Mouse (Mus musculus) mesoderm, embryonic 11.5 days (tissue): ENCODE measurements around the gene Gm36028.
A peak's percentile ranks its signal among the peaks of the same experiment; 100 is the strongest.

Source experiments
- DNase-seq: peaks from one replicate; pipeline ENCODE4 v3.0.0-alpha.2; 2012; ENCODE audit warnings: low read depth, low spot score

The Gm36028 gene

DNA sequence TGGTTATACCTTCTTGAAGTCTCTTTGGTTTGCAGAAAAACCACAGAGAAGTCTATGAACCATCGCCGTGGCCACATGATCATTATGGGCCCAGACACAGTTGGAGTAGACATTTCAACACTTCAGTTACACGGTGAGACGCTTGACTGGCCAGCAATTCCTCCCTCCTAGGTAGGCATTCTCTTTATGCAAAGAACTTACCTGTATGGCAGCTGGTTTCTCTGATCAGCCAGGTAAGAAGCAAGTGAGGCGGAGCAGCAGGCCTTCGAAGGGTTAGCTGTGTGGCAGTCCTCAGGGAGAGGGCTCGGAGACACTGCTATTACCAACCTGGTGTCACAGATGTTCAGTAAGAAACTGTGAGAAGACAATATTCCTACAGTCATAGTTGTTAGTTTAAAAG, 733 bp downstream of the Gm36028 start:
- DNase-seq = no peak

DNA sequence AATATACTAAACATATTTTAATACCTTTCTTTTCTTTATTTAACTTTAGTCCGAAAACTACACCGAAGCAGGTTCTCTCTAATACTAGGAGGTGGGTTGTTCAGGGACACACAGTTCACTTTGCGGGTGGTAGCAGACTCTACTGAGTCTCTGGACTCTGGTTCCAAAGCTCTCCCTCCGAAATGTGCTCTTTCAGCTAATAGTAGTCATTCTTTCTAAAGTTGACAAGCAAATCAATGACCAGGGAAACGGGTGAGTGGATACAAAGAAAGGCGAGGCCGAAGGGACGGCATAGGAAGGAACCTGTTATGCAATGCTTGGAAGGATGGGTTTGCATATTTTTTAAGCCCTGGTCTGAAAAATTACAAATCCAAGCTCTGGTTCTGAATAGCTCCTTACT, 3.5 kb downstream of the Gm36028 start:
- DNase-seq = no peak

DNA sequence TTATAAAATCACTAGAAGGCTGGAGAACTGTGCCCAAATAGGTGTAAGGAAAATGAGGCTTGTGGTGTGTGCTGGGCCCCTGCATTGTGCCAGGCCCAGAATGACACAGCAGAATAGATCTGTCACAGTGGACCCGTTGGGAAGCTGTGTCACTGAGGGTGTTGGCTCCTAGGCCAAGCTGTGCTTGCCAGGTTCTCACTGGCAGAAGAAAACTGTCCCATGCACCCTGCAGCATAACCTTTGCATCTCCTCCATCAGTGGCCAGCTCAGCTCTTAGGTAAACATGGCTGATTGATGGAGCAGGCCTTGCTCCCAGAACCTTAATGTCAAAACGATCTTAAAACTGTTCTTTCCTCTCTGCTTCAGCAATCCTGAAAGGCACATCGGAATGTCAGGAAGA, 4.6 kb downstream of the Gm36028 start:
- no peak for DNase-seq

DNA sequence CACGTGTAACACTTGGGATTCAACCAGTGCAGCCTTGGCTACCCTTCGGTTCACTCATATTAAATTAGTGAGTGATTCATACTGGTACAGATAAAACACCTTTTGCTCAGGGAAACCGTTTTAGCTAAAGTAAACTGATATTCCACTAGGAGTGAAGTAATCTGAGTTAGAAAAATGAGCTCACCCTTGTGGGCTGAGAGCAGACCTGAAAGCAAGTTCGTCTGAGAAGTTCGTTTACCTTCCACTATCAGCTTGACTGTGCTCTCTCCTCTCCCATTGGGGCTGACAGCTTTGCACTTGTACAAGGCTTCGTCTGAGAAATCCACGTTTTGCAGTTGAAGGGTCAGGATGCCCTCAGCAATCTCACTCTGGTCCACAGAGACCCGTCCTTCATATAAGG, 5.4 kb downstream of the Gm36028 start:
- DNase-seq = no peak

DNA sequence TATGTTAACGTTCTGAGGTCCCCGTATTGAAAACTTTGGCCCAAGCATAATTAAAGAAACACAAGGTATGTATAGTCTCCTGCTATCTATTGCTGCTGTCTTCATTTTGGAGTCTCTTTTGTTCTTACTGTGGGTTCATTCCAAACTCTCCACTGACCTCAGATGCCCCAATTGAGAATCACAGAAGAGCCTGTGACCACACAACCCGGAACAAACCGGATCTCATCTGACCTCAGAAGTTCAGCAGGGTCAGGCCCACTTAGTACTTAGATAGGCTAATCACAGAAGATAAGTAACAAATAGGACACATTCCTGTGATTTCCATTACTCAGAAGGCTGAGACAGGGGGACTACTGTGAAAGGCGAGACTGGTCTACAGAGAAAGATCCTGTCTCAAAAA, 6.4 kb downstream of the Gm36028 start:
- DNase-seq = no peak

DNA sequence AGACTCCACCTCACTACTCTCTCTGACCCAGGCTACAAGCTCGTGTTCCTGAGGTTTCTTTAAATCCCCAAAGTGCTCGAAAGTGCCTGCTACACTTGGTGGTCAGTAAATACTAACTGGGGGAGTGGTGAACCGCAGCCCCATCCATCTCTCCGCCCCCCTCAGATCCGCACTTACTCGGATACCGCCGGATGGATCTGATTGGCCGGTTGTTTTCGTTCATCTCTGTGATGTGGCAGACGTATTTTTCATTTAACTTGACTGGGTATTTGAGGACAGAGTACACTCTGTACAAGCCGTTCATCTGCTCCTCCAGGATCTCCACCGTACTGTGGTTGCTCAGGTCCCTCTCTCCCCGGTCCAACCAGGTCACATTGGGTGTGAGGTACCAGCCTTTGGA, 6.9 kb downstream of the Gm36028 start:
- DNase-seq = no peak

DNA sequence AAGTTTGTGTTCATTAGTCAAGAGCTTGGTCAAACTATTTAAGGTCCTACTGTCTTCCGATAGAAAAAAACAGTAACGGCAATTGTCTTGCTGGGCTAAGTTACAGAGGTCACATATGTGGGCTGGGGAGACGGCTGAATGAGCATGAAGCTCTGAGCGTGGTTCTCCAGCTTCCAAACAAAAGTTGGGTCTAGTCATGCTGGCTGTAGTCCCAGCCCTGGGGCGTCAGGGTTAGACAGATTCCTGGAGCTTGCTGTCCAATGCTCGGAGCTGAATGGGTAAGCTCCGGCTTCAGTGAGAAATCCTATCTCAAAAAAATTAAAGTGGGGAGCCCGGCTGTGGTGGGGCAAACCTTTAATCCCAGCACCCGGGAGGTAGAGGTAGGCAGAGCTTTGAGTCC, 7.7 kb downstream of the Gm36028 start:
- DNase-seq = no peak

DNA sequence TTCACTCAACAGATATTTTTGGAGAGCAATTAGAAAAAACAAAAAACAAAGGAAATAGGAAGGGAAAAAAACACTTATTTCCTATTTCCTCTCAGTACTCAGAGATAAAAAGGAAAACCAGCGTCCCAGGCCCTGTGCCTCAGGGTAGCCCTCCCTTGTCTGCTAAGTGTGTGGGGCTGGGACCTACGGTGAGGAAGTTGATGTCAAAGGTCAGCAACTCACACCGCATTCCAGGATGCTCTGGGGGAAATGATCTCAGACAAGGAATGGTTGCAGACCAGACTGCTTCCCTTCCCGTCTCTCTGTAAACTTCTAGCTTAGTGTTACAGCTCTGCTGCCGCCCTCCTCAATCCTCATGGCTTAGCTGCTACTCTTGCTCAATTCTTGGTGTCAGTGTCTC, 9.6 kb downstream of the Gm36028 start:
- DNase-seq = peak; percentile 67

DNA sequence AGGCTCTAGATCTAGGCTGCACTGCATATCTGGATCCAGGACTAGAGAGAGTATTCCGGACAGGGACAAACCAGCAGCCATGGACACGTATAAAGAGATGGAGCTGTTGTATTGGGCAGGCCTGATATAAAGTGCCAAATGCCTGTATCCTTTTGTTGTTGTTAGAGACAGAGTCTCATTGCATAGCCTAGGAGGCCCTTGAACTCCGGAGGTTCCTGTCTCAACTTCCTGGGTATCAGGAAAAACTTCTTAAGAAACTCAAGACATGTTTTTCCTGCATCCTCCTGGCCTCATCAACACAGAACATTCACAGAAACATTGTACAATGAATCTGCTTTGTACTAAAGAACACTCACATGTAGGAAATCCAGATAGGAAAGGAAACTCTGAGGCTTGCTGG, 13.9 kb downstream of the Gm36028 start:
- DNase-seq = no peak

DNA sequence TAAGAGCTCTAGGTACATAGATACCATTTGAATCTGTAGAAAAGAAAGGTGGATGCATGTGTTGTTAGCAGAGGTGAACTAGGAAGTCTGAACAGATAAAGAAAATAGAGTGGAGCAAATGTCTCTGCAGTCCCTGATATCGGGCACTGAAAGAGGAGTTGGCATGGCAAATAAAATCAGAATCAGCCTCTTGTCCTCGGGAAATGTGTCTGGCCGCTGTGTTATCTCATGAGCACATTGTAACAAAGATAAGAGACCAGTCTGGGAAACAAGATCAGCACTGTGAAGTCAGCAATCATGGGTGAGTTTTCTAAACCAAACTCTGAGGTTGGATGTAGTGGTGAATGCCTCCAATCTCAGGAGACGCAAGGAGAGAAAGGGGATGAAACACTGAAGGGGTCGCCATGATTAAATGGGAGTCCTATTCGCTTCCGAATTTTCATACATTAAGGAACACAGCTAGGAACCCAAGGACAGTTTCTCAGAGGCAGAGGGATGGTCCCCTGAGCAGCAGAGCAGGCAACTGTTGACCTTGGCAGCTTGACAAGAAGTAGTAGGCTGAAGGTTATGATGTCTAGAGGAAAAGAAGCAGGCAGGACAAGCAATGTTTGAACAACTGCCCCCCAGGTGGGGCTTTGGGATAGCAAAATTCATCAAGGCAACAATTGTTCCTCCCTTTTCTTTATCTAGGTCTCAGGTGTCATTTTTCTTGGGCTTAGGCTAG, 15.6 kb downstream of the Gm36028 start:
- no peak for DNase-seq

DNA sequence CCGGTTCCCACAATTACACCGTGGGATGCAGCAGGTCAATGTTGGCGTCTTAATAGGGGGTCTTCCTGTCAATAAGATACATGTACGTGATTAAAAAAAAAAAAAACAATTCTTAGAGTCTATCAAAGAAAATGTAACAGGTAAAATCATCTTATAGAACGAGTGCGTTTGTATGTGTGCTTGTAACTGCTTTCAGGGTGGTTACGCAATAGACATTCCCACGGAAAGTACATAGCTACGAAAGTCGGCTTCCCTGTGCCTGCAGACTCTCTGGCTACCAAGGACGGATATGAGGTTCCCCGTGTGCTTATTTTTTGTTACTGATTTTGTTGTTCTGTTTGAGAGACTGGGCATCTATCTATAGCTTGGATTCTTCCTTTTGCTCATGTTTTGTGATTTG, 17.2 kb downstream of the Gm36028 start:
- DNase-seq = no peak

DNA sequence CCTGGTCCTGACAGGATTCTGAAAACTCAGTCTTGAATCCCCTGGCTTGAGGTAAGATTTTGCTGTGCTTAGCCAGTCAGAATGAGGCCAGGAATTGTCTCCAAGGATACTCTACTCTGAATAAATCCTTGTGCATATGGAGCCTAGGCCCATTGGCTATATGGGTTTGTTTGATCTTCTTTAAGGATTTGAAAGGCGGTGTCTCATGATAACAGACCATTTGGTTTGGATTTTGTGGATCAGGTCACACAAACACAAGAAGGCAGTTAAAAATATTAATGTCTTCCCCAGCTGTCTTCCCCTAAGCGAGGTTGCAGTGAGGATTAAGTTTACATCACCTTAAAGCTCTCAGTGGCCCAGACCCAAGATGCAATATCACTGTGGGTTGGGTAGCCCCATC, 18.5 kb downstream of the Gm36028 start:
- no peak for DNase-seq

DNA sequence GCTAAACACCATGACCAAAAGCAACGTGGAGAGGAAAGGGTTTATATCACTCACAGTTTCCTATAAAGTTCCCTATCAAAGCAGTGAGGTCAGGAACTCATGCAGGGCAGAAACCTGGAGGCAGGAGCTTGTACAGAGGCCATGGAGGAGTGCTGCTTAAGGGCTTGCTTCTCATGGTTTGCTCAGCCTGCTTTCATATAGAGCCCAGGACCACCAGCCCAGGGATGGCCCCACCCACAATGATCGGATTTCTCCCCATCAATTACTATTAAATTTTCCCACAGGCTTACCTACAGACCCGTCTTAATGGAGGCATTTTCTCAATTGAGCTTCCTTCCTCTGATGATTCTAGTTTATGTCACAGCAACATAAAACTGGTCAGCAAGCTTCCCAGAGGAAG, 23.4 kb downstream of the Gm36028 start:
- DNase-seq = no peak

DNA sequence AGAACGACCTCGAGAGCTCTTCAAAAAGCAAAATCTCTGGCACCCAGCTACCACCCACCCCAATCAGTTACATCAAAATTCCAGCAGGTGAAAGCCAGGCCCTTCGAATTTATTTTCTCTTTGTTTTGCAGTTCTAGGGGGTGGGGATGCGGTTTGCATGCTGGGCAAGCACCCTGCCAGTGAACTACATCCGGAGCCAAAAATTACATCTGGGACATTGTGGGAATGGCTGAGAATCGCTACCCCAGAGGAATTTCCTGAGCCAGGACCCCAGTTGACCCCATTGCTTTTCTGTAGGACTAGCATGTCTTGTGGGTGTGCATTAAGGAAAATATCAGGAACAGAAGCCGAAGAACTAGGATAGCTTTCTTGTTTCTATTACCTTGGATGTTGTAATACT, 29.9 kb downstream of the Gm36028 start:
- no peak for DNase-seq

DNA sequence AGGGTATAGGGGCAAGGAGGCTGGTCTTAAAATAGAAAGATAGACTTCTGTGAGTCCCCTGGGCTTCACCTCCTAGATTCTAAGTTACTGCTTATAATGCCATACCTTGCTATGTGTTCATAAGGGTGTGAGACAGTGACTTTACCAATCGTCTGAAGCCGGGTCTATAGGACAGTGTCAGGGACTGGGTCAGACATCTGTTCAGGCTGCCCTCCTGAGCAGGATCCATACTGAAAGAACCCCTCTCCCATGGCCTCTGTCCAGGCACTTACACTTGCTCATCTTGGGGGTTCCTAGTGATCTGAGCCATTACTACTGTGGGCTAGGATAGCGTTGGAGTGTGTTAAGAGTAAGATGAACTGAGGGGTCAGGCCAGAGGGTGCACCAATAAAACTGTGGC, 34.7 kb downstream of the Gm36028 start:
- DNase-seq = no peak

DNA sequence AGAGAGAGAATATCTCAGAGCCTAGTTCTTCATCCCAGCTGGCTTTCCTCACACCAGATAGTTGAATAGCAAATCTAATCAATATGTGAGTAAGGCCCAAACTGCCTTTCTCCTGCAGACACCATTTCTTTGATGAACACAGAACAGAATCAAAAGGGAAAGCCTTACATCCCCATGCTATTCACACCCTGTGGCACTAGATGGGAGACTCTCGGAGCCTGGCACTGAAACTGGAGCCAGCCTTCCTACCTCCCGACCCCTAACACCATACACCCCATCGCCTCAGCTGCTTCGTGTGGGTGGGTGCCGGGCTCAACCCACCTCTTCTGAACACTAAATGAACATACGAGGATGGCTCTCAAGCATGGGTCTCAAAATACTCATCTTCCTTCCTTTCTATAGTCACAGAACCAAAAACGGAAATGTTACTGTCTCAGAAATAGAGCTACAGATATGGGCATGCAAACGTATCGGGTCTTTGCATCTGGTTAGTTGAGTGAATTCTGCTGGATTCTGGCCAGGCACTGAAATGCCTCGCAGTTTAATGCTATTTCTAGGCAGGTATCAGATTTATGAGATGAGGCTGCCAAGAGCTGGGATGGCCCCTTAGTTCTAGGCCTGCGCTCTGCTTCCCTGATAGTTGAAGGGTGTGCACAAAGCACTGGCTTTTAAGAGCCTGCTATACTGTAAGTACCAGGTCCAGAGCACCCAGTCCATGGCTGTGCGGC, 36.0 kb downstream of the Gm36028 start:
- DNase-seq = no peak

DNA sequence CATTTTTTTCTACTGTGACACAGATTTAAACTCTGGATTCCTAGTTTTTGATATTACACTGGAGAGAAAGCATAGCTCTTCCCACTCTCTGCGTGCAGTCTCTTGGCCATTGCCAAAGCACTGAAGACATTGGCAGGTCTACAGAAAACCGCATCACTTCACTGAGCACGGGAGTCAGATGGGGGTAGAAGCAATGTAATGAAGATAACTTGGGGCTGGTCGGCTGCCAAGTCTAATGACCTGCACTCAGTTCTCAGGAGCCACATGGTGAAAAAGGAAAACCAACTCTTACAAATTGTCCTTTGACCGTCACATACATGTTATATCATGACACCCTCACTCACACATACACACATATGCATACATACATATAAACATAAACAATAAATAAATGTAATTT, 37.0 kb downstream of the Gm36028 start:
- DNase-seq = no peak

DNA sequence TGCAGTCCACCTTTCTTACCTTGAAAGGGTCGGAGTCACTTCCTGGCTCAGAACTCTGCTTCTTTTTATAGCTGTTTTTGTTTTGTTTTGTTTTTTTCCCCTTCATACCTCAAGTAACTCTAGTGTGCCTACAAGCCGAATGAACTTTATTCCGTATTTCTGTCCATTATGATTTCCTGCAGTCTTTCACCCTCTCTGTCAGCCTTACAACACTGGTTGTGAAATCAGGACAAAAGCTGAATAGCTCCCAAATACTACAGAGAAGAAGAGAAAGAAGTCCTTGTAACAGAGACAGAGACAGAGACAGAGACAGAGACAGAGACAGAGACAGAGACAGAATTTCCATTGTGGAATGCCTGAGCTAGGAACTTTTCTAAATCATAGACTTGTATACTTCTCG, 43.0 kb downstream of the Gm36028 start:
- DNase-seq = no peak

DNA sequence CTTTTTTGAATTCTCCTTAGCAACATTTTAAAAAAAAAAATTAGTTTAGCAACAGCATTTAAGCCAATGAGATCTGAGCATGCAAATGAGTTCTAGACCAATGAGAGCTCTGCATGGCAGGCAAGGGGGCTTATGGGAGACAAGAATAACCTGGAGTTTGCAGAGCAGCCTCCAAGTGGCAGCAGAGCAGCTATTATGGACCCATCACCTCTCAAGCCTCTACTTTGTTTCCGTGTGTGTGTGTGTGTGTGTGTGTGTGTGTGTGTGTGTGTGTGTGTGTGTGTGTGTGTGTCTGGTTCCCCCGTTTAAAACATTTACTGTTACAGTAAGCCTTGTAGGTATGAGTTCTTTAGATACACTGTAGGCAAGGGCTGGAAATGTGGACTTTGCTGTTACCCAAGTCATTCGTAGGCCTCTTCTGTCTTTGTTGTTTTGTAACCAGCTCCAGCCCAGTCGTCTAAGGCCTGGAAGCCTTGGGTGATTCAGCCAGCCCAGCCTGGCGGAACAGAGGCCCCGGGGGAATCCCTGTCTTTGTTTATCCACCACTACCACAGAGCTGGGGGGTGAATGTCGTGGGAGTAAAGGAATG, 46.5 kb downstream of the Gm36028 start:
- peak; percentile 85 for DNase-seq

DNA sequence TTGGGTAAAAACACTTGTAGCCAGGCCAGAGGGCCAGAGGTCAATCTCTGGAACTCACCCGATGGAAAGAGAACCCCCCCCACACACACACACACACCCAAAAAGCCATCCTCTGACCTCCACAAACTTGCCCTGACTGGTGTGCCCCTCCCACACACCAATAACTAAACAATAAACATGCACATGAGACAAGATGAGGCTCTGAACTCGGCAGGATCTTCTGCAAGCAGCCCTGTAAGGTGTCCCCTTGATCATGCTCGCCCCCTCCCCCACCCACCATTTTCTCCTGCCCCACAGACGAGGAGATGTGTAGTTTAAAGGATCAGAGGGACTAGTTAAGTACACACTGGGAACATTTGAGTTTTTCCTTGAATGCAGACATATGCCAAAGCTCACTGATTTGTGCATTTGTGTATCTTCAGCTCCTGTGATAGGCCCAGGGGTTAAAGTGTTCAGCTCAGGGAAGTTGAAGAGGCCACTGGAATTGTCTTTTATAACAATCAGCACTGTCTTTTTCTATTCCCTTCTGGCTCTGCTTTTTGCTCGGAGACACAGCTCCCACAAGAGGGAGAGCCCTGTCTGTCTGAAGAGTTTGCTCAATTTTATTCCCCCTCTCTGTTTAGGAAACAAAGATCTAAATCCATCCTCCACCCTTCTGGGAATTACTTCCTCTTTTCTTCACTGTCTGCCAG, 47.1 kb downstream of the Gm36028 start:
- DNase-seq = no peak

DNA sequence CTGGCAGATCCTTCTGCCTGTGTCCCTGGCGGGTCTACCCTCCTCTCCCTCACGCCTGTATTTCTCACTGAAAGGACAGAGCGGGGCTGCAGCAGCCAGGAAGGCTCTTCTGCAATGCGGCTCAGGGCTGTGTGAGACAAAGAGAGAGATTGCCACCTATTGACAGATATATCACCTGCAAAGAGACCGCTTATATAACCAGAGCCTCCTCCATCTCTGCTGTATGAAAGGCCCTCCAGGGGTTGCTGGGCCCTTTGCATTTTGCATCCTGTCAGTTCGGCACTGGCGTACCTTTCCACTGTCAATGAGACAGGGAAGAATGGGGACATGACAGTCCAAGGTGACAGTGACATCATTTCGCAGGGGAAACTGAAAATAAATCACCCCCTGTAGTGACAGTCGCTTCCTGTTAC, 48.5 kb downstream of the Gm36028 start:
- no peak for DNase-seq

DNA sequence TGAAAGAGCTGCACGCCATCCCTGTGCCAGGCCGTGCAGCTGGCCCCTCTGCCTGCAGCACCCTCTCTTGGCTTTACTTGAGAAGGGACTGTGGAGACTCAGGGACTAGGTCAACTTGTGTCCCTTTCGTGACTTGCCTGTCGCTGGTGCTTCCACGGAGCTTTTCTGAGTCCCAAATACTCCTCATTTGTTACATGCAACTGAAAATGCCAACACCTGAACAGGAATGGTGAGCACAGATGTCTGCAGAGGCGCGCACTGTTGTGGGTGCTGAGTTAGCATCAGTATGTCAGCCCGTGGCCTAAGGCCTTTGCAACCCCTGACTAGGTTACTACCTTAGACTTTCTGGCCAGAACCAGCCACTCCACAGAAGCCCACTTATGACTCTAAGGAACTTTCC, 49.1 kb downstream of the Gm36028 start:
- DNase-seq = no peak

DNA sequence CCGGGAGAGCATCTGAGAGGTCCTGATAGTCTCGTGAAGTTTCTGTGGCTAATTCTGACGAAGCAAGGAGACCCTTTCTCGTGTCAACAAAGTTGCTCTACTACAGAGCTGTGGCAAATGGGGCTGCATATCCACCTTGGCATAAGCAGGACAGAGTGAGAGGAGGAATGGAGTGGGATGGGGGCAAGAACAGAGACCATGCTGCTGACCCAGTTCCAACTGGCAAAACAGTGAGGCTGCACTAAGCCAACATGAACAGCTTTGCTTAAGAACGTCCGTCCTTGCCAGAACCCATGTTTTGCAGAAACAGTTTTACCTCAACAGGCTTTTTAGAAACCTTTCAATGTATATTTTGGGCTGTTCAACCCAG, 51.3 kb downstream of the Gm36028 start:
- no peak for DNase-seq
